Mouse (Mus musculus): ENCODE measurements around the gene F11. TPM values are rescaled to one million over a fixed set of nuclear protein-coding genes. Genes with fewer than 3 reads are reported as not detected.

Gene F11
- total RNA-seq (2022), result not detected

DNA sequence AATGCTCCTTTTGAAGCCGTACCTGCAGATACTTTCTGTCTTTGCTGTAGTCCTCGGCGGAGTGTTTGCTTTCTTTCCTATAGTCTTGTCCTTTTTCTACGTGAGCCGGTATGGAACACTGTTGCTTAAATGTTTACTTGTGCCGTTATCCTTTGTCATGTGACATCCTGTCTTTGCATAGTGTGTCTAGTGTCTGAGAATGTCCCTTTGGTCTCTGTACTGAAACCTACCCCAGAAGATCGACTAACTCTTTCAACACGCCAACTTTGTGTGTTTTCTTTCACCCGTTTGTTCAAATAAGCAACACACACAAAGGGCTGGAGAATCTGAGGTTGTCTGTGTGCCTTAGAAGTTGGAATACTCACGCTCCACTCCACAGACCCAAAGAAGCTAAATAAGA is at the start of gene F11:
F11 (minus strand) TSS at position 112 of the 400 bp plus-strand sequence.
- DNase-seq (ENCODE audit: low spot score in 2 of 2), result no peak

DNA sequence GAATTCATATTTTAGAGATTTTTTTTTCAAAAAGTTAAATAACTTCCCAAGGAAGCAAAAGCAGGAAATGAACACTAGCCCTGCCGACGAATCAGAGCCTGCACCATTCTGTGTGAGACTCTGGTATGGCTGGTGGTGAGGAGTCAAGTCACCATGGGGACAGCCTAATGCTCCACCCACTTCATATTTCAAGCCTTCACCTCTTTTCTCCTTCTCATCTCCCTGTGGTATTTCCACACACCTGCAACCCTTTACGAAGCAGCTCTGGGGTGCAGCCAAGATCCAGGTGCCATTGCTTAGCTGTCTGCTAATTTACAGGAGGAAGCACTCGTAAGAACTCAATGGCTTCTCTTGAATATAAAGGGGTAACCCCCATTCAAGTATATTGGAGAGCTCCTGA is 49.1 kb upstream of the F11 start:
- DNase-seq (ENCODE audit: low spot score in 2 of 2), result no peak

DNA sequence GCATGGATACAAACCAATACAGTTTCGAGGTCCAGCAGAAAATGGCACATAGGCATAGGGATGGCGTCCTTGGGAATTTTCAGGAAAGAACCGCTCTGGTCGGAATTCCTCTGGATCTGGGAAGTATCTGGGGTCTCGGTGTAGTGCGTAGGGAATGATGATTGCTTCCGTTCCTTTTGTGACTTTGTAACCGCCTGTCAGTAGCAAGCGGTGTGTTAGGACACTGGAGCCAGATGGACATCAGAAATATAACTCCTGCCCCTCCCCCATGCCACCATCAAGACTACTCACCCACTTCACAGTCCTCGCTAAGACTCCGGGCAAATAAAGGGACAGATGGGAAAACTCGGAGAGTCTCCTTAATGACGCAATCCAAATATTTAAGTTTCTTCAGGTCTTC is 46.5 kb upstream of the F11 start, which contains the start of gene Gm45753:
Gm45753 (minus strand) TSS at position 101 of the 400 bp plus-strand sequence.
- no peak for DNase-seq (ENCODE audit: low spot score in 2 of 2)

DNA sequence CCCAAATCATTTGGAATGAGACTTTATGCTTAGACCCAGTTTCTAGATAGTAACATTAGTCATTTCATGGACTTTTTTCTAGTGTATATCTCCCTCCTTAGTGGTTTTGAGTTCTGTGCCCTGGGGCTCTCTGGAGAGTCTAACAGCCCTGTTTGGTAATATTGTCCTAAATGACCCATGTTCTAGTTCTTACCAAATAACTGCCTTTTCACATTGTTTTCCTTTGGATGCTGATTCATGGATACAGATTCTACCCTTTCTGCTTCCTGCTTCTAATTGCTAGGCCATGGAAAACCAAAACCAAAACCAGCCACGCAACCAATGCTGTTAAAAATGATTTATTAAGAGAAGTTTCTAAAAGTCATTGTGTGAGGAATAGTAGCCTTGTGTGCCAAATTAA is 43.6 kb upstream of the F11 start:
- DNase-seq (ENCODE audit: low spot score in 2 of 2), result no peak

DNA sequence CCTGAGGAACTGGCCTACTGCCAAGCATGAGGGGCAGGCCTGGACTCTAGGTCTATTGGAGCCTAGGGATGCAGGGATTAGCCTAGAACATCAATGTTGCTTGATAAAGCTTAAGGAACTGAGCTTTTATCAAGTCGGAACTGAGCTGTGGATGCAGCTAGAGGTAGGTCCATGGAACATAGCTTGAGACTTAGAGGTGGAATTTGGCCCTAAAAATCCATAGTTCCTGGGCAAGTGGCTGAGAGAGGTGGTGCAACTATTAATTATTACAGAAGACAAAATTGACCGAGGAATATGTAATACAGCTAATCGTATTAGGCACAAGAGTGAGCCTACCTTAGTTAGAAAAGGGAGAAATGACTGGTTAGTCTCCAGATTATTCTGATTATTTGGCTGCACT is 42.5 kb upstream of the F11 start:
- DNase-seq (ENCODE audit: low spot score in 2 of 2), result no peak

DNA sequence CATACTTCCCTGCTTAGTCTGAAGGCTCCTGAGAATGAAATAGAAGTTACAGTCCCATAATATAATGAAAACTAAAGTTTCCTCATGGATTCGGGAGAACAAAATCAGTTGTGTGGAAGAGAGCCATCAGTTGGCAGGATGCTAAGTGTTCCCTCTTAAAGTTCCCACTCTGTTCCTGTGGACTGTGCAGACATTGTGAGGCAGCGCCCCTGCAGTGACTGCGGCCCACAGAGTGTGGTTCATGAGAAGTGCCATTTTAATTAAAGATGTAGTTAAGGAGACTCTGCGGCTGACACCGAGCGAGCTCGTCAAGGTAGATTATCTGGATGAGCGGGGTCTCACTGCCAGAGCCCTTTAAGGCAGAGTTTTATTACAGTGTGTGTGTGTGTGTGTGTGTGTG is 40.6 kb upstream of the F11 start:
- DNase-seq (ENCODE audit: low spot score in 2 of 2), result no peak

DNA sequence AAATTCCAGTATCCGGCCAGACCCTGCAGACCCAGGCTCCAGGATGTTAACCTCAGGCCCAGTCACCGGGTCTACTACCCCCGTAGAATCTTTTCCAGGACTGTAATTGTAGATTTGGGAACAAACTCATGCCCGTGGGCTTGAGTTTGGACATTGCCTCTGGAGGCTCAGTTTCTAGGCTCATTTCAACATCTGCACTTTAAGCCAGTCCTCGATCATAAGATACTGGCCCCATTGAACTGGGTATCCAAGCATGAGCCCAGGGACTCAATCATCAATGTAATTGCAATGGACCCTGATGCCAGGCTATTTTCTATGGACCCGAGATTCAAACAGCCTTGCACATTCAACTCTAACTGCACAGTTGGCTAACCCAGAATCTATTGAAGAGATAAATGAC is 33.4 kb upstream of the F11 start:
- DNase-seq (ENCODE audit: low spot score in 2 of 2), result no peak

DNA sequence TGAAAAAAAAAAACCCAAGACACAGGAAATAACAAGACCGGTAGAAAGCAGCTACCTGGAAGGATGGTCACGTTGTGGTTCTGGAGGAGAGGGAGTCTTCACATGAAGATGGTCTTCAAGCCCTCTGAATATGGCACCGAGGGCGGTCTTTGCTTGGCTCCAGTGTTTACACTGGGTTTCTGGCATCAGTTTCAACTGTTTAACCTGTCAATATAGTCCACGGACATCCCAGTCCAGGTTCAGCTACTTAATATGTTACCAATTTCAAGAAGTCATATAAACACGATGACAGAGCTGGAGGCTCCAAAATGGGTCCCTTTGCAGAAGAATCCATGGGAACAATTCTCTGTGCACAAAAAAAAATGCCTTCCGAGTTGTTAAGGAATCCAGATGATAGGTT is 32.9 kb upstream of the F11 start, which contains the start of gene Klkb1:
Klkb1 (minus strand) TSS at position 173 of the 400 bp plus-strand sequence.
- no peak for DNase-seq (ENCODE audit: low spot score in 2 of 2)

DNA sequence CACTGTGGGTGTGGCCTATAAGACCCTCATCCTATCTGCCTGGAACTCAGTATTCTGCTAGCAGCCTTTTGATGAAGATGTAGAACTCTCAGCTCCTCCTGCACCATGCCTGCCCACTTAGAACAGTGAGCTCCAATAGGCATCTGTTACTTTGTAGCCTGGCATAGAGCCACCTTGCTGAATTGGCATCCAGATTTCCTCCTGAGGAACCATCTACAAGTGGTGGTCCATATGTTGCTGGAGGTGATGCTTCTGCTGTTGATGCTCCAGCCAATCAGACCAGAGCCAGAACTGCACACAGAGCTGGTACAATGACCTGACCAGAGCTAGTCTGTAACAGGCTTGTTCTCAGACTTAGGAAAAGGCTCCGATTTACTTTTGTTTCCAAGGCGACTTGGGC is 30.0 kb upstream of the F11 start:
- no peak for DNase-seq (ENCODE audit: low spot score in 2 of 2)

DNA sequence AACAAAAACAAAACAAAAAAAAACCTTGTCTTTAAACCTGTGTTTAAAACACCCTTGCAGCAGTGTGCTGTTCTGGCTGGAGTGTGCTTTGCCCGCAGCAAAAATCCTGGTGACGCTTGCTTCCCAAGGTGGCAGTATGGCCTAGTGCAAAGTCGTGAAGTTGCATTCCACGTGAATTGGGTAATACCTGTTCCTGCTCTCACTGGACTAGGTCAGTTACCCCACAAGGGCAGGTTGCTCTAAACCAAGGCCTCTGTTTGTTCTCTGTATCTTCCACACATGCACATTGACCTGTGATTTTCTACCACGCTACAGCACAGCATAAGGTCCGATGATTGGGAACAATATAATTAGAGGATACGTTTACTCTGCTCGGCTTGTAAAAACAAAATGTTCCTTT is 19.8 kb upstream of the F11 start:
- no peak for DNase-seq (ENCODE audit: low spot score in 2 of 2)

DNA sequence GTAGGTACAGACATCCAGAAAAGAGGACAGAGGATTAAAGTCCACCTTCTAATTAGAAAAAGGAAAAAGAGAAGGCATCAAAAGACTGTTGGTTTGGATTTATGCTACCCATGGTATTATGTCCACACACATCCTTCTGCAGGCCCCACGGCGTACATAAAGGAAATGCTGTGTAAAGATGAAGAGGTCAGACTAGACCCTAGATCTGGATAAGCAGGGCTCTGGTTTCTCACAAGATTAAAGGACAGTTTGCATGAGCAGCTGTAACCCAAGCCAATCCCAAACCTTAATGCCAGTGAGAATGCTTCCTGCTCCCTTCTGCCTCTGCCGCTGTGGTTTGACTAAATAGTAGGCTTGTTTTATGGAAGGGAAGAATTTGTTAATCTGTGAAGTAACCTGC is 15.6 kb upstream of the F11 start:
- no peak for DNase-seq (ENCODE audit: low spot score in 2 of 2)

DNA sequence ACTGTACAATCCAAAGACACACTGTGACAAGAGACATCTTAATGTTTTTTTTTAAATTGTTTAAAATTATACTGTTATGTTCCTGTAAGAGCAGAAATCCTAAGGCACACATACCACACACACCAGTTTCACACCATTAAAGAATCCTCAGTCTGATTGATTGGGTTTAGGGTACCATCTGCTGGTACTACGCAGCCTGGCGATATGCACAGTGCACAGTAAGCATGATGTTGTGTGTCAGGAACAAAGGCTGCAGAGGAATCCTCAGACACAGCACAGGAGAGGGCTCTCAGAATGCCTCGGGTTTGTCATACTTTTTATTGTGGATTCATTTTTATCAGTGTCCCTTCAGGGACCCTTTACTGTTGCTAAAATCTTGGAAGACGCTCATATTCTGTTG is 12.5 kb upstream of the F11 start:
- DNase-seq (ENCODE audit: low spot score in 2 of 2), result no peak

DNA sequence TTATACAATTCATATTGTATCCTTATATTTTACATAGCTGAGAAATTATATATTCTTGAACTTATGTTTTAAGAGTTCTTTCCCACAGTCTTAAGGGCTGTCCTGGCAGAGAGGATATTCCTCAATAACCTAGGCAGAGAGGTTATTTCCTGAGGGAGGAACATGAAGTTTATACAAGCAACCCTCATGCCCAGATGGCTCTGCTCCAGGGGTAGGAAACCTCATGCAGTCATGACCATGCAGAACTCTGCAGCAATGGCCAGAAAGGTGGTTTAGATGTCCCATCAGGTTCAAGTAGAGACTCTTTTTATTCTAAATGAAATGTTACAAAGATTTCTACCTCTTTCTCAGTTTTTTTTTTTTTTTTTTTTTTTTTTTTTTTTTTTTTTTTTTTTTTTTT is 7.2 kb upstream of the F11 start:
- DNase-seq (ENCODE audit: low spot score in 2 of 2), result no peak

DNA sequence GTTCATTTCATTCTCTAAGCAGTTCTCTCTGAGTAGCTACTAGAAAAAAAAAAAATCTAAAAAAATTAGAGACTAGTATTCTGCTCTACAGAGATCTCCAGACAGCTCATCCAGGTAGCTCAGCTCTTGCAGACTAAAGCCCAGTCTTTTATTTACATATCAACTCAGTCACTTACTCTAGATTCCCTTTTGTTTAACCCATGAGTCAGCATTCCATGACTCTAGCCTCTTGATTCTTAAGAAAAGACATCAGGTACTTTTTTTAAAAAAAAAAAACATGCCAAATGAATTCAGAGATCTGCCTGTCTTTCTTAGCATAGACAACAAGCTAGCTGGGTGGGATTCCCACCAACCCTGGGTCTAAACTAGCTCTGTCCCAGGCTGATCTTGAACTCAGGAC is 6.7 kb upstream of the F11 start:
- DNase-seq (ENCODE audit: low spot score in 2 of 2), result no peak

DNA sequence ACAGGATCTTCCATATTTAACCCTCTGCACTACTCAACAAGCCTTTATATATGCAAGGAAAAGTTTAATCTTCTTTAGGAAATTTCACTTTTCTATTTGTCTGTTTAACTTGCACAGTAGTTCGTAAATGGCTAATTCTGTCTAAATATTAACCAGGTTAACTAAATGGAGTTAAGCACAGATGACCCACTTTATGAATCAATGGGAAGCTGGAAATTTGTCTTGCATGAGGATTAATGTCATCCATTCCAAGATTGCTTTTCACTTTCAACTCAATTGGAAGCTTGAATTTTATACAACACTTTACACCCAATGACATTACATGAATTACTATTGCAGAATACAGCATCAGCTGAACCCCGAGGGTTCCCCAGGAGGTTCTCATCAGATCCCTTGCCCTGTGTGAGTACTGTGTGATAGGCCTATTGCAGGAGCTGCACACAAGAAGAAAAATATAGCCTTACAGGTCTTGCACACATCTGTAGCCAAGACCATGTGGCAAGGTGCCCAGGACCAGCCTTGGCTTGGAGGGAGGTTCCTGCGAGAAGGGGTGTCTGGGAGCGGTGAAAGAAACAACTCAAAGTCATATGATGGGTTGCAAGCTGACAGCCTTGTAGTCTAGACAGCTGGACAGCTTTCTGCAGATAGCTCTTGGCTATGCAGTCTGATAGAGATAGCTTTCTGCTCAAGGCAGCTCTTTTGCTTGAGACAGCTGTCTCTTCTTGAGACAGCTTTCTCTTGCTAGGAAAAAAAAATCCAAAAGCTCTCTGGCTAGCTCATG is 6.0 kb upstream of the F11 start:
- DNase-seq (ENCODE audit: low spot score in 2 of 2), result no peak

DNA sequence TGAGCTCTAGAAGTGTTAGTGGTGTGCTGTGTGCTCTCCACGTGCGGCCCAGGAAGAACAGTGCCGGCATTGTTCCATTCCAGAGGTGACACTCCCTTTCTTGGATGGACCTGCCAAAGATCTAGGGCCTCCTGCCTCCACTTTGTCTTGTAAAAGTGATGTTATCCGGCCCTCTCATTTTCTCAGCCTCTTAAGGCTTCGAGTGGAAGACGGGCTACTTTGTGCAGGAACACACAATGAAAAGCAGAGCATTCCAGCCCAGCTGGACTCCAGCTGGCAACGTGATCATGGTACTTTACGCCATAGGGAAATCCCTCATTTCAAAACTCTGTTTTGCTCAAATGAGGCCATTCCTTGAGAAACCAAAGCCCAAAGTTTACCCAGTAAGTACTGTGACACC is 5.2 kb upstream of the F11 start:
- no peak for DNase-seq (ENCODE audit: low spot score in 2 of 2)

DNA sequence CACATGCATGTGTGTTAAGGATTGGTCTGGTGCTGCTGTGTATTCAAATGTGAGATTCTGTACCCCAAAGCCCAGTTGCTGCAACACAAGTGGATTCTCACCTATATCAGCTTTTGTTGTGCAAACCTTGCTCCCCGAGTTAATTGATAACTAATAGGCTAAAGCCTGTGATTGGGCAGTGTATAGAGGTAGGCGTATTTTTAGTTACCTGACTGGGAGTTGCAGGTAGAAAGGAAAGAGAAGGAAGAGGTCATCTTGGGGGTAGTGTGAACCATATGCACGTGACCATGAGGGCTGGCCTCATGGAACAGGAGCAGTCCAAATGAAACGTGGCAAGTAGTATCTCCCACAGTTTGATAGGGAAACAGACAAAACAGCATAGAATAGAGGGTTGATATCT is 3.1 kb upstream of the F11 start:
- DNase-seq (ENCODE audit: low spot score in 2 of 2), result no peak

DNA sequence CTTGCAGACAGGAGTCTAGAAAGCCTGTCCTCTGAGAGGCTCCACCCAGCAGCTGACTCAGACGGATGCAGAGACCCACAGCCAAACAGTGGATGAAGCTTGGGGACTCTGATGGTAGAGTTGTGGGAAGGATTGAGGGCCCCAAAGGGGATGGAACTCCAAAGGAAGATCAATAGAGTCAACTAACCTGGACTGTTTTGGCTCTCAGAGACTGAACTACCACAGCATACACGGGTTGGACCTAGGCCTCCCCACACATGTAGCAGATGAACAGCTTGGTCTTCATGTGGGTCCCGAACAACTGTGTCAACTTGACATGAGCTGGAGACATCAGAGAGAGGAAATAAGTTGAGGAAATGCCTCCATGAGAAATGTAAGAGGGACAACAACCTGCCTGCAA is 1.0 kb upstream of the F11 start:
- DNase-seq (ENCODE audit: low spot score in 2 of 2), result no peak

DNA sequence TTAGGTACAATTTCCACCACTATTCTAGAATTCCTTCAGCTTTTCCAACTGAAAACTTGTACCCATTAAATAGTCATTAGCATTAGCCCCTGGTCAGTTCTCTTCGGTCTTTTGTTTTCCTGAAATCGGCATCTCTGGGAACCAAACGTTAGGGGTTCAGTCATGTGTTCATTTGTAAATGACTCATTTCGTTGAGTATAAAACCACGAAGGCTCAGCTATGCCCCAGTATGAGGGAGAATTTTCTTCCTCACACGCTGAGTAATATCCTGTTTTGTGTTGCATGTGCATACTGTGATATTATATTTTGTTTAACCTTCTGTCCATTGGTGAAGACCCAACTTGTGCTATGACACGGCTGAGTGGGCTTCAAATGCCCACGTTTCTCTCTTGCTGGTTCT is 3.4 kb downstream of the F11 start:
- no peak for DNase-seq (ENCODE audit: low spot score in 2 of 2)

DNA sequence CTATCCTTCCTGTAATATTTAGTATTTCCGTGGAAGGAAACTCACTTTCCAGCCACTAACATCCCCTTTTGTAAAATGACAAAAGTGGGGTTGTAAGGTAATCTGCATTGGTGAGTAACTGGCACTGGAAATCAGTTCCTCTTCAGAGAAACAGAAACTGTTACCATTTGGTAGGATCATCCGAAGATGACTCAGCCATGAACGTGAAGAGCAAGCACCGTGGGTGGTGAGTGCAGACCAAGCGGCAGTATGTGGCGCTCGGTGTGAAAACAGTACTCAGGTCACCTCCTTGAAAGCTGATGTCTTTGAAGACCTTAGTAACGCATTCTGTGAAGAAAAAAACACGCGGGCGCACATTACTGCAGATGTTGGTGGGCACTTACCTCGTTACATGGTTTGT is 6.8 kb downstream of the F11 start:
- no peak for DNase-seq (ENCODE audit: low spot score in 2 of 2)

DNA sequence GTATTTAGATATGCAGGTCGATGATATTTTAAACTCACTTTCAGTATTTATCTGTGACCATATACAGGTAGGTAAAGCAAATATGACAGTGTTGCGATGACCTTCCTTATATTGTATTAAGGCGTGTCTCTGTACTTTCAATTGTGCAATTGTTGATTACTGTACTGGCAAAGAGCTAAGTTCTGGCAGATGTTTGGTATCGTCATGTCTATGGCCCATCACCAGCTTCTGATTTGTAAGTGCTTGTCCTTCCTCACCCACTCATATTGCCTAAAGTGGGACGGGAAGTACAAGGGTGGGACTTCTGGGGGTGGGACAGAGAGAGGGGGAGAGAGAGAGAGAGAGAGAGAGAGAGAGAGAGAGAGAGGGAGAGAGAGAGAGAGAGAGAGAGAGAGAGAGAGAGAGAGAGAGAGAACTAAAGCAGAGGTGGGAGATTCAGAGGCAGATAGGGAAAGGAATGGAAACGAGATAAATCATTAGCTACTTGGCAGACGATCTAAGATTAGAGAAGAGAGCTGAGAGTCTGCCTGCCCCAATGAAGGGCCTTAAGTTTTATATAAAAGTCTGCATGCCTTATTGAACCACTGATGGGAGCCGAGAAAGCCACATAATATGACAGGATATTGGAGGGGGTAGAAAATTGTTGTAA is 7.5 kb downstream of the F11 start:
- DNase-seq (ENCODE audit: low spot score in 2 of 2), result no peak

DNA sequence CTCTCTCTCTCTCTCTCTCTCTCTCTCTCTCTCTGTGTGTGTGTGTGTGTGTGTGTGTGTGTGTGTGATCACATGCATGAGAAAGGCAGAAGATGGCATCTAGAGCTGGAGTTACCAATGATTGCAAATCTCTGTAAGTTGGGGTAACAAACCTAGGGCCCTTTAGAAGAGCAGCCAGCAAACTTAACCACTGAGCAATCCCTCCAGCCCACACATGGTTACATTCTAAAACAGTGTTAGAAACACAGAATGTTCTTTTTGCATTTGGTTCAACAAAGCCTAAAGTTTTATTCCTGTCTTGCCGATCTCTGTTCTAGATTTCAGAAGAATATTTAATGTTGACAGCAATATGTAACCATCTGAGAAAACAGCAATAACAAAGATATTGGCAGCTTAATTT is 8.2 kb downstream of the F11 start:
- no peak for DNase-seq (ENCODE audit: low spot score in 2 of 2)

DNA sequence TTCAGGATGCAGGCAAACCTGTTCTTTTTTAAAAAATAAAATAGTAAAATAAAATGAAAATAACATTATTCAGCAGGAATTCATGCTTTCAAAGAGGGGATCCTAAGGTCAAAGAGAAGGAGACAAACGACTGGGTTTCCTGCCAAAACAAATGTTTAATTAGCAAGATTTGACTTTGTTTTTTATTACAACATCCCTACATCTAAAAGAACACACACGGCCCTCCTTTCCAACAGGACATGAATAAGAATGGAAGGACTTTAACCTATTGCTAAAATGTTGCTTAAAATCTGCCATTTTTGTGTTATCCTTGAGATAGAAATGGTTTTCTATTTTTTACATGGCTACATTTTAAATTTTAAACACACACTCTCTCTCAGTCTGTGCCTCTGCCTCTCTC is 8.7 kb downstream of the F11 start:
- no peak for DNase-seq (ENCODE audit: low spot score in 2 of 2)

All from gastrocnemius, adult 8-10 months (tissue).